Mouse (Mus musculus) embryo, embryonic 10.5 days (tissue): ENCODE measurements at regions not wholly inside any gene's neighbourhood (a gene's known extent, or its start where the extent isn't known, plus 50 kb on each side); places are given as distances from the start of the nearest gene placed in this dataset.

Experiments used
- DNase-seq: peaks from one replicate; pipeline ENCODE4 v3.0.0-alpha.2; 2015; ENCODE audit warnings: low spot score

DNA sequence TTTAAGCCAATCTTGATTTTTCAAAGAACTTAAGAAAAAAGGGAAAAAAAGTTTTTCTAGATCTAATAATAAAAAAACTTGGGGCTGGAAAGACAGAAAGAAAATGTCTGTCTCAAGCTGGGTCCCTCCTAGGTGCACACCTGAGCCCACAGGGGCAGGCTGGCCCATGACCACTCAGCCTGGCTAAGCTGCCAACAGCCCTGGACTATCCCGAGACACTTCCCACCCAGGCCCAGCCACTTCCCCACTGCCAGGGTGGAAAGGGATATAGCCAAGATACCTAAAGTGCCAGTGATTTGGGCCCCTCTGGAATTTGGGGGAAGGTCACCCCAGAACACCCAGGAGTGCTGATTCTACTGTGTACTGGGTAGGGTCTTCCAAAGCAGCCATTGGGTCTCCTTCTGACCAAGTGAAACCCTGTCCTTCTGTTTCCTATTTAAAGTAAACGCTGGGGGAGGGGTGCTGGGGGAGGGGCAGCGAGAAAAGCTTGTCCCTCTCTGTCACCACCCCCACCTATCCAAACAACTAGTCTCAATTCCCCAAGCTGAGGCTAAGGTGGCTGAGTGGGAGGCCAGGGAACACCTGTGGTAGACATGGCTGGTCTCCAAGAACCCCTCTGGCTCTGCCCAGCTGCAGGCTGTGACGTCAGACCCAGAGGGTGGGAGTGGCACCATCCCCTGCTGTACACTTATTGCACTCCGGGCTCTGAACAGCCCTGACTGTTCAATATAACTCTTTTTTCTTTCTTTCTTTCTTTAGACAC, 62.6 kb downstream of the Mcfd2 start:
- peak; percentile 22 for DNase-seq

- DNase-seq = peak; percentile 49
These were observed 63.2 kb downstream of the Mcfd2 start for GRCm38 (mm10) chr17:87202490-87202889.

DNA sequence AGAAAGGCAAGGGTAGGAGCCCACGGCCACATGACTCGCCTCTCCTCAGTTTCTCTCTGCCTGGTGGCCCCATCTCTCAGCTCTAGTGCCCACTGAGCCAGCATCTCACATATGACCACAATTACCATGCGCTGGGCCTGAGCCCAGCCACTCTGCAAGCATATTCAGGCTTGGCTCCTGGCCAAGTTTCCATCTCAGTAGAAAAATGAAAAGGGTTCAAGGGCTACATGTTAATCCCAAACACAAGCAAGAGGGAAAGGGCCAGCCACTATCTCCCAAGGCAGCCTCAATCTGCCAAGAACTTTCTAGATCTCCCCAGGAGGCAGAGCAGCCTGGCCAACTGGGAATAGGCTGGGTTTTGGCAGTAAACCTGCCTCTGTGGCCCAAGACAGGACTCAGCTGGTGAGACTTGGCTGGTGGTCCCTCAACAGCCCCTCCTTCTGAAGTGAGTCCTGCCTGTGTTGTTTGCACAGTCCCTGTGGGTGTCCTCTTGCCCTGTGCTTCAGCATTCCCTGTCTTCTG, 65.0 kb downstream of the Mcfd2 start:
- DNase-seq = peak; percentile 21

GRCm38 (mm10) chr17:87200134-87200533, 65.6 kb downstream of the Mcfd2 start:
- DNase-seq = no peak

DNA sequence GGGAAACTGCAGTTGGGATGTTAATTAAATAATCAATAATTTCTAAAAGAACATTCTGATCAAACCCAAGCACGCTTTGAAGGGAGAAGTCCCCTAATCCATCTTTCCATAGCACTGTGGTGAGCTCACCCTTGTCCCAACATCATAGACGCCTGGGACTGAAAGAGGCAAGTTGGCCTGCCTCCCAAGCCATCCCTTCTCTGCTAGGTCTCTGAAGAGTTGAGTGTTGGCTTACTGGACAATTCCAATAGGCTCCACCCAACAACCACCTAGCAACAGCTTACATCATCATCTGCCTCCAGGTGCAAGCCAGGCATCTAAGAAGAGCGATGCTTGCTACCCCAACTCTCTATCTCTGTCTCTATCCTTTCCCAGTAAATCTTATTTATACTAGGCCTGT, 66.6 kb downstream of the Mcfd2 start:
- no peak for DNase-seq

DNA sequence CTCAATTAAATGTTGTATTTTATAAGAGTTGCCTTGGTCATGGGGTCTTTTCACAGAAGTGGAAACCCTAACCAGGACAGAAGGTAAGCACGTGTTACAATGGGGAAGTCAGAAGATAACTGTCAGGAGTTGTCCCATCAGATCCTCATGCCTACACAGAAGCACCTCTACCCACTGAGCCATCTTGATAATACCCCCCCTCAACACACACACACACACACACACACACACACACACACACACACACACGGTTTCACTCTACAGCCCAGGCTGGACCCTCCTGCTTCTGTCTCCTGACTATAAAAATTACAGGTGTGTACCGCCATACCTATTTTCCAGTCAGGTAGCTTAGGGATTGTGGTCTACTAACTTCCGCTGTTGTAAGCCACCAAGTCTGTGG, 68.3 kb downstream of the Mcfd2 start:
- DNase-seq = no peak

DNA sequence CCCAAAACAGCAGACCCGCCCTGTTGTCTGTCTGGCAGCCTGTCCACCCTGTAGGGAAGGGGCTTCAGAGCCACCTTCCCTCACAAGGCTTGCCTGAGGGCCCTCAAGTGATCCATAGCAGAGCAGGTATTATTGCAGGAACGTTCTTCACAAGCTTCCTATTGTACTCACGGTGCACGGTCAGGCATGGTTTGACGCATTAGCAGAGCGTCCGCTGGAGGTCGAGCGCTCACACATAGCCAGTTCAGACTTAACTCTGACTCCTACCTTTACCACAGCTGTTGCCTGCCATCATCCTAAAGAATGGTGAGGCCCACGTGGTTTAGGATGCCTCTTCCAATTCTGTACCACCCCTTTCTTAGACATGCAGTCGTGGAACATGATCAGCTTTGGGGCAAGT, 71.1 kb downstream of the Mcfd2 start:
- DNase-seq = no peak

DNA sequence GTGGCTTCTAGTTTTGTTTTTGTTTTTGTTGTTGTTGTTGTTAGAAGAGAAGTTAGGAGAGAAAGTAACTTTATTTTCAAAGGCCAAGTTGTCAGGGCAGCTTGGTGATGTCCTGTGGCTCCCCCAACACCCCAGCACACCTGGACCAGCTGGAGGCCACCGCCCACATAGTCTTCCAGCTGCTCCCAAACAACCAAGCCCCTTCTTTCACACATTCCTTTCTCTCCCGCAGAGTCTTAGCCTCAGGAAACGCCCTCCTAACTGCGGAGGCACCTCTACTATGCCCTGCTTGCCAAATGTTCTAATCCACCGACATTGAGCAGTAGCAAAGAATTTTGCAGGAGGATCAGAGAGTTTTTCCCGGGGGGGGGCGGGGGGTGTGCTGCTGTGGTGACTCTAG, 72.3 kb downstream of the Mcfd2 start:
- peak; percentile 17 for DNase-seq

GRCm38 (mm10) chr17:87189670-87190069, 76.1 kb downstream of the Mcfd2 start:
- DNase-seq = no peak
